Mouse (Mus musculus) layer of hippocampus, postnatal 14 days (tissue): ENCODE measurements around the gene Auts2. TPM values are rescaled to one million over a fixed set of nuclear protein-coding genes. Genes with fewer than 3 reads are reported as not detected.

Source experiments
- DNase-seq, 2 experiments: peaks; one replicate each; pipeline ENCODE4 v3.0.0; 2021 to 2022; ENCODE audit warnings: low spot score in 2 of 2, mixed read lengths in 1 of 2
- total RNA-seq, 2 experiments: library from RNA; stranded (reverse); gene quantifications; 2 replicates each; pipeline ENCODE4 v1.2.3; 2021

Gene Auts2
- total RNA-seq, 2 experiments from 2014 or later: 134 to 151 TPM

- no peak for DNase-seq
Measured at GRCm38 (mm10) chr5:132502036-132502435, 41.1 kb downstream of the Auts2 start.

- no peak for DNase-seq
Measured at GRCm38 (mm10) chr5:132500817-132501231, 42.3 kb downstream of the Auts2 start.

GRCm38 (mm10) chr5:132498896-132499295, 44.2 kb downstream of the Auts2 start:
- DNase-seq: no peak

- no peak for DNase-seq
Measured at GRCm38 (mm10) chr5:132498045-132498444, 45.1 kb downstream of the Auts2 start.

- DNase-seq: no peak
Measured at GRCm38 (mm10) chr5:132492793-132493192, 50.4 kb downstream of the Auts2 start.

GRCm38 (mm10) chr5:132492040-132492439, 51.1 kb downstream of the Auts2 start:
- no peak for DNase-seq

GRCm38 (mm10) chr5:132491508-132491907, 51.6 kb downstream of the Auts2 start:
- DNase-seq: no peak

GRCm38 (mm10) chr5:132490326-132490725, 52.8 kb downstream of the Auts2 start:
- no peak for DNase-seq

- peak in 1 of 2 experiments; percentile 22 for DNase-seq
Measured at GRCm38 (mm10) chr5:132489736-132490313, 53.3 kb downstream of the Auts2 start.

- no peak for DNase-seq
Measured at GRCm38 (mm10) chr5:132486831-132487230, 56.3 kb downstream of the Auts2 start.

GRCm38 (mm10) chr5:132485994-132486393, 57.1 kb downstream of the Auts2 start:
- no peak for DNase-seq

GRCm38 (mm10) chr5:132485448-132485847, 57.7 kb downstream of the Auts2 start:
- no peak for DNase-seq

GRCm38 (mm10) chr5:132481476-132481875, 61.7 kb downstream of the Auts2 start:
- no peak for DNase-seq

- DNase-seq: no peak
Measured at GRCm38 (mm10) chr5:132480461-132480860, 62.7 kb downstream of the Auts2 start.

- DNase-seq: no peak
Measured at GRCm38 (mm10) chr5:132479227-132479857, 63.8 kb downstream of the Auts2 start.

- no peak for DNase-seq
Measured at GRCm38 (mm10) chr5:132477533-132477932, 65.6 kb downstream of the Auts2 start.

GRCm38 (mm10) chr5:132472905-132473321, 70.2 kb downstream of the Auts2 start:
- no peak for DNase-seq

- peak in 1 of 2 experiments; percentile 42 for DNase-seq
Measured at GRCm38 (mm10) chr5:132472184-132472829, 70.8 kb downstream of the Auts2 start.

- DNase-seq: no peak
Measured at GRCm38 (mm10) chr5:132467364-132467743, 75.8 kb downstream of the Auts2 start.

- DNase-seq: no peak
Measured at GRCm38 (mm10) chr5:132466427-132467363, 76.4 kb downstream of the Auts2 start.

GRCm38 (mm10) chr5:132462560-132462959, 80.6 kb downstream of the Auts2 start:
- DNase-seq: no peak
